8 mouse cellular contexts compared by ENCODE assay signal in the genomic region with DNA sequence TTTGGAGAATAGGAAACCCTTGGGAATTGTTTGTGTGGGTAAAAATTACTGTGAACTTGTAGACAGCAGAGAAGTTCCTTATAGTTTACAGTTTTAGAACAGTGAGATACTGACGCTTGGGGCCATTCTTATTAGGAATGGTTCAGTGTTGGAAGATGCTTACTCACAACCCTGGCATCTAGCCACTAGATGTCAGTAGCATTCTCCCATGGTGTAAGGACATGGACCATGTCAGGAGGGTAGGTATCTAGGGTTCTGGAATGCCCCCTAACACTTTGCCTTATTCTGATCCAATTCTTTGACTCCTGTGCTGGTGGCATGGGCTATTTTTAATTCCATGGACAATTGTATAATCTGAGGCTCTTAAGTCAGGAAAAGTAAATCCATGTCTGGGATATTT.
DNase-seq lines count a peak whose midpoint lies in the region; ATAC-seq and TF ChIP-seq lines count a peak whose summit lies in the region.

No protein-coding gene starts in this region.

- H3K4me2 ChIP-seq in heart, embryonic 14.5 days (ENCODE audit: low read length), result no peak overlapping the region
- H3K4me2 ChIP-seq in CH12.LX (ENCODE audit: insufficient read depth, low read depth, poor library complexity, severe bottlenecking), result no peak overlapping the region; the same call in 1 of the 2 replicates
- H3K4me2 ChIP-seq in limb, embryonic 14.5 days (replicated peaks; ENCODE audit: low read depth, low read length, severe bottlenecking), result no peak overlapping the region

- no peaks in the 10 kb centered on the region for H3K36me3 ChIP-seq in heart, embryonic 14.5 days (ENCODE audit: control insufficient read depth, insufficient read depth, low read length)
- no peaks in the 10 kb centered on the region for H3K36me3 ChIP-seq in heart, embryonic 10.5 days
- no peaks in the 10 kb centered on the region for H3K36me3 ChIP-seq in CH12.LX (replicated peaks in 1 of 2; ENCODE audit: control insufficient read depth in 1 of 2, insufficient read depth in 1 of 2, low read length in 1 of 2)
- H3K36me3 ChIP-seq in limb, embryonic 14.5 days (ENCODE audit: control insufficient read depth, insufficient read depth, low read length), result no peaks in the 10 kb centered on the region

- TF ChIP-seq POLR2A in CH12.LX (IDR thresholded peaks at IDR 0.05; ENCODE audit: low read depth, low read length), result no peak
- no peak for TF ChIP-seq POLR2A in limb, embryonic 14.5 days (IDR thresholded peaks at IDR 0.05; ENCODE audit: borderline replicate concordance, extremely low read depth, insufficient read depth, insufficient read length)

- peak; percentile 64; the same call in 1 of the 2 replicates for ATAC-seq in heart, embryonic 14.5 days (ENCODE audit: insufficient number of reproducible peaks, insufficient read depth, low FRiP score, low read depth)
- 0 out of 2 replicates have a peak, but pooled peaks have one; percentile 37 for ATAC-seq in limb, embryonic 14.5 days (ENCODE audit: low FRiP score, low read depth)

- no peak overlapping the region for H3K9ac ChIP-seq in heart, embryonic 14.5 days (ENCODE audit: low read length)
- H3K9ac ChIP-seq in CH12.LX (ENCODE audit: insufficient read depth, low read depth), result no peak overlapping the region
- H3K9ac ChIP-seq in limb, embryonic 14.5 days (ENCODE audit: low read depth, low read length, severe bottlenecking), result no peak overlapping the region

- no peak for TF ChIP-seq EP300 in CH12.LX (IDR thresholded peaks at IDR 0.05; ENCODE audit: low read length)

- no peak overlapping the region for H3K4me3 ChIP-seq in heart, embryonic 14.5 days (ENCODE audit: control insufficient read depth in 1 of 2, insufficient read depth in 1 of 2, low read depth in 1 of 2, low read length in 2 of 2)
- no peak overlapping the region for H3K4me3 ChIP-seq in heart, embryonic 10.5 days
- H3K4me3 ChIP-seq in CH12.LX (replicated peaks in 1 of 3; ENCODE audit: low read depth in 2 of 3, low read length in 2 of 3, poor library complexity in 1 of 3), result no peak overlapping the region
- H3K4me3 ChIP-seq in limb, embryonic 14.5 days (replicated peaks; ENCODE audit: low read length), result no peak overlapping the region

- H3K9me3 ChIP-seq in heart, embryonic 14.5 days (ENCODE audit: control insufficient read depth, low read length), result no peaks in the 10 kb centered on the region
- H3K9me3 ChIP-seq in heart, embryonic 10.5 days, result no peaks in the 10 kb centered on the region
- H3K9me3 ChIP-seq in CH12.LX (replicated peaks; ENCODE audit: low read length), result no peaks in the 10 kb centered on the region
- no peaks in the 10 kb centered on the region for H3K9me3 ChIP-seq in limb, embryonic 14.5 days (ENCODE audit: control insufficient read depth, low read length)

- WGBS in heart, embryonic 14.5 days, result 29% methylated on average over 1 of the region's 1 CpGs
- WGBS in heart, embryonic 10.5 days, result 45% methylated on average over 1 of the region's 1 CpGs
- 44% methylated on average over 1 of the region's 1 CpGs for WGBS in limb, embryonic 14.5 days

- dilution Hi-C loops in CH12.LX (cut with MboI; ENCODE audit: extremely low pct_ligation_motif_present, extremely low pct_unique_long_range_greater_than_20kb, low sequenced_read_pairs), result no loop called here

- H3K4me1 ChIP-seq in heart, embryonic 14.5 days (ENCODE audit: control insufficient read depth in 2 of 2, insufficient read depth in 2 of 2, low read length in 2 of 2), result no peaks in the 10 kb centered on the region
- no peaks in the 10 kb centered on the region for H3K4me1 ChIP-seq in heart, embryonic 10.5 days
- H3K4me1 ChIP-seq in CH12.LX (ENCODE audit: control insufficient read depth in 1 of 2, insufficient read depth in 2 of 2), result no peaks in the 10 kb centered on the region; a peak in 1 of 4 replicates
- no peaks in the 10 kb centered on the region for H3K4me1 ChIP-seq in limb, embryonic 14.5 days (ENCODE audit: control insufficient read depth, insufficient read depth, low read length)

- H3K79me2 ChIP-seq in CH12.LX (replicated peaks; ENCODE audit: control insufficient read depth, extremely low read depth, insufficient read depth, poor library complexity, severe bottlenecking), result no peaks in the 10 kb centered on the region

- in situ Hi-C loops in CH12.LX (cut with MboI; ENCODE audit: low pct_ligation_motif_present, low pct_unique_long_range_greater_than_20kb, low sequenced_read_pairs), result no loop called here

- no peak for DNase-seq in heart, embryonic 10.5 days (ENCODE audit: low spot score)
- DNase-seq in CH12.LX (ENCODE audit: extremely low read depth), result peak; percentile 31
- peak; percentile 42 for DNase-seq in brain, adult 2 months (ENCODE audit: low read depth, low spot score)
- DNase-seq in limb, embryonic 14.5 days (ENCODE audit: low spot score), result peak; percentile 37
- DNase-seq in ovary, postnatal 14 days (ENCODE audit: low spot score), result no peak
- DNase-seq in testis, postnatal 10 days (ENCODE audit: low spot score), result no peak
- DNase-seq in right cerebral cortex, postnatal 14 days, result no peak

- H3K27ac ChIP-seq in heart, embryonic 14.5 days (replicated peaks in 1 of 2; ENCODE audit: control insufficient read depth in 1 of 2, insufficient read depth in 1 of 2, low read depth in 2 of 2, low read length in 2 of 2), result no peak overlapping the region
- no peak overlapping the region for H3K27ac ChIP-seq in heart, embryonic 10.5 days
- no peak overlapping the region for H3K27ac ChIP-seq in CH12.LX (ENCODE audit: insufficient read depth, low read depth)
- no peak overlapping the region for H3K27ac ChIP-seq in limb, embryonic 14.5 days (replicated peaks; ENCODE audit: low read depth, low read length)

- H3K27me3 ChIP-seq in heart, embryonic 14.5 days (ENCODE audit: control insufficient read depth, insufficient read depth, low read length), result no peaks in the 10 kb centered on the region
- no peaks in the 10 kb centered on the region for H3K27me3 ChIP-seq in heart, embryonic 10.5 days (ENCODE audit: insufficient read depth, poor library complexity, severe bottlenecking)
- no peaks in the 10 kb centered on the region for H3K27me3 ChIP-seq in CH12.LX (replicated peaks)
- no peaks in the 10 kb centered on the region for H3K27me3 ChIP-seq in limb, embryonic 14.5 days (ENCODE audit: control insufficient read depth, insufficient read depth, low read length)

- peak; percentile 41 to 82; a peak in 3 of 4 replicates for TF ChIP-seq CTCF in CH12.LX (conservative IDR thresholded peaks at IDR 0.05 in 1 of 2, IDR thresholded peaks at IDR 0.05 in 1 of 2; ENCODE audit: low read depth in 2 of 2, low read length in 2 of 2)

- peak; percentile 77 for TF ChIP-seq RAD21 in CH12.LX (IDR thresholded peaks at IDR 0.05; ENCODE audit: low read depth, low read length)

TF ChIP-seq in CH12.LX, 34 proteins besides CTCF, POLR2A, EP300 and RAD21:
- TF ChIP-seq E2F4 (IDR thresholded peaks at IDR 0.05; ENCODE audit: insufficient replicate concordance, low read depth, low read length) (no peak), SMC3 (IDR thresholded peaks at IDR 0.05; ENCODE audit: low read depth, low read length) (peak; percentile 63)

Comparison
In these comparisons a context has a peak if more than half of its experiments do, and no peak if none do; other contexts are left out.
1. DNase-seq: peak in CH12.LX (single experiment), brain, adult 2 months (single experiment) and limb, embryonic 14.5 days (single experiment); none in heart, embryonic 10.5 days (single experiment), ovary, postnatal 14 days (single experiment), testis, postnatal 10 days (single experiment) and right cerebral cortex, postnatal 14 days (single experiment).